Mouse (Mus musculus): ENCODE results near the gene Slc22a1. TPM values are rescaled to one million over a fixed set of nuclear protein-coding genes. Genes with fewer than 3 reads are reported as not detected.

Slc22a1 gene
- polyA plus RNA-seq, 1 experiment, result not detected

GRCm38 (mm10) chr17:12710976-12711375 is 35.3 kb upstream of the Slc22a1 start:
- Histone ChIP-seq H3K36me3 (ENCODE audit: control insufficient read depth, insufficient read depth) (no peaks in the 10 kb centered on the region), H3K79me3 (ENCODE audit: low read depth) (no peaks in the 10 kb centered on the region)
- TF ChIP-seq MAX (IDR thresholded peaks at IDR 0.05) (no peak), FOSL1 (IDR thresholded peaks at IDR 0.05; ENCODE audit: insufficient read depth, low read length, poor library complexity, severe bottlenecking) (no peak), CEBPB (IDR thresholded peaks at IDR 0.05; ENCODE audit: low read depth) (no peak), MYOG (IDR thresholded peaks at IDR 0.05; ENCODE audit: control insufficient read depth, extremely low read depth, insufficient read length) (no peak), CTCF (IDR thresholded peaks at IDR 0.05; ENCODE audit: control insufficient read depth, insufficient read depth, insufficient read length) (no peak), USF1 (IDR thresholded peaks at IDR 0.05; ENCODE audit: low read depth) (no peak)

GRCm38 (mm10) chr17:12710050-12710780 is 34.6 kb upstream of the Slc22a1 start:
- Histone ChIP-seq H3K4me3 (ENCODE audit: insufficient read depth, poor library complexity, severe bottlenecking) (no peak overlapping the region), H3ac (ENCODE audit: control insufficient read depth, insufficient read length, low read depth) (no peak overlapping the region), H3K36me3 (ENCODE audit: control insufficient read depth, insufficient read depth) (no peaks in the 10 kb centered on the region), H3K79me2 (ENCODE audit: control insufficient read depth, insufficient read depth) (no peaks in the 10 kb centered on the region), H3K79me3 (ENCODE audit: low read depth) (no peaks in the 10 kb centered on the region), H3K27me3 (ENCODE audit: control insufficient read depth, insufficient read depth, insufficient read length) (no peaks in the 10 kb centered on the region)
- TF ChIP-seq CEBPB (IDR thresholded peaks at IDR 0.05; ENCODE audit: low read depth), result no peak
- TF ChIP-seq MAX (IDR thresholded peaks at IDR 0.05), result no peak
- no peak for TF ChIP-seq FOSL1 (IDR thresholded peaks at IDR 0.05; ENCODE audit: insufficient read depth, low read length, poor library complexity, severe bottlenecking)
- TF ChIP-seq CTCF (IDR thresholded peaks at IDR 0.05; ENCODE audit: control insufficient read depth, insufficient read depth, insufficient read length), result no peak
- TF ChIP-seq USF1 (IDR thresholded peaks at IDR 0.05; ENCODE audit: low read depth), result peak; percentile 38

More at GRCm38 (mm10) chr17:12710976-12711375, 35.3 kb upstream of the Slc22a1 start:
- no peak overlapping the region for H3K4me3 ChIP-seq (ENCODE audit: insufficient read depth, poor library complexity, severe bottlenecking)
- H3K27me3 ChIP-seq (ENCODE audit: control insufficient read depth, insufficient read depth, insufficient read length), result no peaks in the 10 kb centered on the region
- H3ac ChIP-seq (ENCODE audit: control insufficient read depth, insufficient read length, low read depth), result no peak overlapping the region
- H3K79me2 ChIP-seq (ENCODE audit: control insufficient read depth, insufficient read depth), result no peaks in the 10 kb centered on the region

GRCm38 (mm10) chr17:12708398-12708797 is 32.8 kb upstream of the Slc22a1 start:
- TF ChIP-seq MAX (IDR thresholded peaks at IDR 0.05) (no peak), USF1 (IDR thresholded peaks at IDR 0.05; ENCODE audit: low read depth) (no peak), MYOG (IDR thresholded peaks at IDR 0.05; ENCODE audit: control insufficient read depth, extremely low read depth, insufficient read length) (no peak), MYOD1 (IDR thresholded peaks at IDR 0.05; ENCODE audit: control insufficient read depth, insufficient read length, low read depth) (no peak), FOSL1 (IDR thresholded peaks at IDR 0.05; ENCODE audit: insufficient read depth, low read length, poor library complexity, severe bottlenecking) (no peak), CEBPB (IDR thresholded peaks at IDR 0.05; ENCODE audit: low read depth) (no peak), CTCF (IDR thresholded peaks at IDR 0.05; ENCODE audit: control insufficient read depth, insufficient read depth, insufficient read length) (no peak)
- no peak overlapping the region for H3ac ChIP-seq (ENCODE audit: control insufficient read depth, insufficient read length, low read depth)
- H3K79me2 ChIP-seq (ENCODE audit: control insufficient read depth, insufficient read depth), result no peaks in the 10 kb centered on the region
- no peak overlapping the region for H3K4me3 ChIP-seq (ENCODE audit: insufficient read depth, poor library complexity, severe bottlenecking)
- no peaks in the 10 kb centered on the region for H3K79me3 ChIP-seq (ENCODE audit: low read depth)
- no peaks in the 10 kb centered on the region for H3K36me3 ChIP-seq (ENCODE audit: control insufficient read depth, insufficient read depth)
- no peaks in the 10 kb centered on the region for H3K27me3 ChIP-seq (ENCODE audit: control insufficient read depth, insufficient read depth, insufficient read length)

DNA sequence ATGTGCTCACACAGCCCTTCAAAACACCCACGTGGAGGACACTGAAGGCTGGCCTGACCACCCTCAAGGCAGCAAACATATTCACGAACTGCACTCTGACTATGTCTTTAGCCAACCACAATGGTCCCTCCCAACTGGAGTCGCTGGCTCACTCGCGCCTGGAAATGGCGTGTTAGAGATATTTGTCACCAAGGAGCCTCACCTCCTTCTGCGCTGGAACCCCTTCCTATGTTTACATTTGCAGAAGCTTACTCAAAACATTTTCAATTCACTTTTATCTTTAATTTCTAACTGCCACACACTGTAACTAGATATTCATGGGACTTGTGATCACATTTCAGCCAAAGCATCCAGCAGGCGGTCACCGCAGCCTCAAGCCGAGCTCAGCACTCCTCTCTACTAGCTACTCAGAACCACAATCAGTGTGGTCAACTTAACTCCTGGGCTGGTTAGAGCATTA is 31.0 kb upstream of the Slc22a1 start:
- TF ChIP-seq MYOD1 (IDR thresholded peaks at IDR 0.05; ENCODE audit: control insufficient read depth, insufficient read length, low read depth), result no peak
- no peak for TF ChIP-seq CTCF (IDR thresholded peaks at IDR 0.05; ENCODE audit: control insufficient read depth, insufficient read depth, insufficient read length)
- TF ChIP-seq MYOG (IDR thresholded peaks at IDR 0.05; ENCODE audit: control insufficient read depth, extremely low read depth, insufficient read length), result no peak
- TF ChIP-seq MAX (IDR thresholded peaks at IDR 0.05), result no peak
- no peak for TF ChIP-seq USF1 (IDR thresholded peaks at IDR 0.05; ENCODE audit: low read depth)
- no peak for TF ChIP-seq CEBPB (IDR thresholded peaks at IDR 0.05; ENCODE audit: low read depth)
- no peak for TF ChIP-seq FOSL1 (IDR thresholded peaks at IDR 0.05; ENCODE audit: insufficient read depth, low read length, poor library complexity, severe bottlenecking)
- H3K36me3 ChIP-seq (ENCODE audit: control insufficient read depth, insufficient read depth), result no peaks in the 10 kb centered on the region
- no peaks in the 10 kb centered on the region for H3K79me2 ChIP-seq (ENCODE audit: control insufficient read depth, insufficient read depth)
- H3ac ChIP-seq (ENCODE audit: control insufficient read depth, insufficient read length, low read depth), result no peak overlapping the region
- H3K27me3 ChIP-seq (ENCODE audit: control insufficient read depth, insufficient read depth, insufficient read length), result no peaks in the 10 kb centered on the region
- no peaks in the 10 kb centered on the region for H3K79me3 ChIP-seq (ENCODE audit: low read depth)
- no peak overlapping the region for H3K4me3 ChIP-seq (ENCODE audit: insufficient read depth, poor library complexity, severe bottlenecking)

GRCm38 (mm10) chr17:12702901-12703300 is 27.3 kb upstream of the Slc22a1 start:
- TF ChIP-seq CTCF (IDR thresholded peaks at IDR 0.05; ENCODE audit: control insufficient read depth, insufficient read depth, insufficient read length), result no peak
- no peak for TF ChIP-seq USF1 (IDR thresholded peaks at IDR 0.05; ENCODE audit: low read depth)
- TF ChIP-seq MYOG (IDR thresholded peaks at IDR 0.05; ENCODE audit: control insufficient read depth, extremely low read depth, insufficient read length), result no peak
- no peak for TF ChIP-seq MAX (IDR thresholded peaks at IDR 0.05)
- TF ChIP-seq FOSL1 (IDR thresholded peaks at IDR 0.05; ENCODE audit: insufficient read depth, low read length, poor library complexity, severe bottlenecking), result no peak
- TF ChIP-seq CEBPB (IDR thresholded peaks at IDR 0.05; ENCODE audit: low read depth), result no peak
- no peak for TF ChIP-seq MYOD1 (IDR thresholded peaks at IDR 0.05; ENCODE audit: control insufficient read depth, insufficient read length, low read depth)
- Histone ChIP-seq H3K79me3 (ENCODE audit: low read depth) (no peaks in the 10 kb centered on the region), H3K4me3 (ENCODE audit: insufficient read depth, poor library complexity, severe bottlenecking) (no peak overlapping the region), H3K27me3 (ENCODE audit: control insufficient read depth, insufficient read depth, insufficient read length) (peaks cover 4% of the 10 kb centered on the region), H3ac (ENCODE audit: control insufficient read depth, insufficient read length, low read depth) (no peak overlapping the region), H3K79me2 (ENCODE audit: control insufficient read depth, insufficient read depth) (no peaks in the 10 kb centered on the region), H3K36me3 (ENCODE audit: control insufficient read depth, insufficient read depth) (no peaks in the 10 kb centered on the region)

All from C2C12 (cell line).